Mouse (Mus musculus): ENCODE measurements around the gene Myt1l. TPM values are rescaled to one million over a fixed set of nuclear protein-coding genes. Genes with fewer than 3 reads are reported as not detected.

The Myt1l gene
- polyA plus RNA-seq, 1 experiment, result not detected

DNA sequence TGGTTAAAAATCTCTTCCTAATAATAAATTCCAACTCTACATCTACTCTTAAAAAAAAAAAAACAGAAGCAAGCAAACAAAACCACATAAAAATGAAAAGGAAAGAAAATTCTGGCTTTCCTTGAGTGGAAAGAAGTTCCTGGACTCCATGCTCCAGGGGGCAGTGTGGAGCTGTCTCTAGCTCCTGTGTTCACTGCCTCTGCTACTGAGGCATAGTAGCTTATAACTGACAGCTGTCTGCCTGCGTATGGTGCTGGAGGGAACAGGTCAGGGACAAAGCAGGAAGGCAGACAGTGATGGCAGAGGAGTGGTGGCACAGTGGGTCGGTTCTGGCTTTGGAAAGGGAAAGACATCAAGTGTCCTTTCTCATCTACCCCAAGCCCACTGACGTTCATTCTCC lies 398.7 kb downstream of the Myt1l start:
- no peaks in the 10 kb centered on the region for H3K27me3 ChIP-seq (replicated peaks; ENCODE audit: control insufficient read depth, insufficient read depth, low read length)
- no peak overlapping the region for H3K4me3 ChIP-seq (ENCODE audit: insufficient read depth, low read depth, low read length)
- H3K36me3 ChIP-seq (ENCODE audit: control insufficient read depth, insufficient read depth, low read length), result no peaks in the 10 kb centered on the region
- TF ChIP-seq CTCF (conservative IDR thresholded peaks at IDR 0.05; ENCODE audit: insufficient read depth, insufficient read length, low read depth, low read length) (peak; percentile 74), POLR2A (IDR thresholded peaks at IDR 0.05; ENCODE audit: low read depth, low read length) (no peak)
- no peak overlapping the region for H3K27ac ChIP-seq (ENCODE audit: insufficient read depth, low read depth, low read length)
- H3K4me1 ChIP-seq (ENCODE audit: control insufficient read depth, insufficient read depth, low read length), result no peaks in the 10 kb centered on the region
- DNase-seq, result peak; percentile 62
- 39% methylated on average over 3 of the region's 3 CpGs for WGBS

DNA sequence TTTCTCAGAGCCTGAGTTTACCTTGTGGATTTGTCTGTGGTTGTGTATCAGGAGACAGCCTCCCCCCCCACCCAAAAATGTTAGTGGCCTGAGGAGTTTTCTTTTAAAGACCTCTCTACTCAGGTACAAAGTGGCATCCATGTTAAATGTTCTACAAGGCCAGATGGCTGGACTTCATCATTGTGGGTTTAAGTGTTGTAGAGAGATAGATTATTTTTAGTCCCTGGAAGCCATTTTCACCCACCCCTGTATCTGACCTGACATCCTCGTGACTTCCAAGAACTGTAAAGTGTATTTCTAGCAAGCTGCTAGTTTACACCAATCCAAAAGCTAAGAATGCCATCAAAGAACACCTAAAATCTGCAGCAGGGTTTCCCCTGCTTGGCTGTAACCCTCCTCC lies 402.4 kb downstream of the Myt1l start:
- TF ChIP-seq CTCF (conservative IDR thresholded peaks at IDR 0.05; ENCODE audit: insufficient read depth, insufficient read length, low read depth, low read length) (no peak), POLR2A (IDR thresholded peaks at IDR 0.05; ENCODE audit: low read depth, low read length) (no peak)
- WGBS, result 97% methylated on average over 1 of the region's 1 CpGs

GRCm38 (mm10) chr12:29932951-29933350 lies 404.8 kb downstream of the Myt1l start:
- TF ChIP-seq CTCF (conservative IDR thresholded peaks at IDR 0.05; ENCODE audit: insufficient read depth, insufficient read length, low read depth, low read length), result no peak
- TF ChIP-seq POLR2A (IDR thresholded peaks at IDR 0.05; ENCODE audit: low read depth, low read length), result no peak
- H3K36me3 ChIP-seq (ENCODE audit: control insufficient read depth, insufficient read depth, low read length), result no peaks in the 10 kb centered on the region
- 97% methylated on average over 1 of the region's 1 CpGs for WGBS
- no peaks in the 10 kb centered on the region for H3K27me3 ChIP-seq (replicated peaks; ENCODE audit: control insufficient read depth, insufficient read depth, low read length)
- no peak overlapping the region for H3K4me3 ChIP-seq (ENCODE audit: insufficient read depth, low read depth, low read length)
- DNase-seq, result no peak
- no peaks in the 10 kb centered on the region for H3K4me1 ChIP-seq (ENCODE audit: control insufficient read depth, insufficient read depth, low read length)
- no peak overlapping the region for H3K27ac ChIP-seq (ENCODE audit: insufficient read depth, low read depth, low read length)

More for the DNA sequence above, 402.4 kb downstream of the Myt1l start:
- H3K4me1 ChIP-seq (ENCODE audit: control insufficient read depth, insufficient read depth, low read length), result no peaks in the 10 kb centered on the region
- no peak overlapping the region for H3K4me3 ChIP-seq (ENCODE audit: insufficient read depth, low read depth, low read length)
- H3K27me3 ChIP-seq (replicated peaks; ENCODE audit: control insufficient read depth, insufficient read depth, low read length), result no peaks in the 10 kb centered on the region
- H3K36me3 ChIP-seq (ENCODE audit: control insufficient read depth, insufficient read depth, low read length), result no peaks in the 10 kb centered on the region
- DNase-seq, result no peak
- H3K27ac ChIP-seq (ENCODE audit: insufficient read depth, low read depth, low read length), result no peak overlapping the region

DNA sequence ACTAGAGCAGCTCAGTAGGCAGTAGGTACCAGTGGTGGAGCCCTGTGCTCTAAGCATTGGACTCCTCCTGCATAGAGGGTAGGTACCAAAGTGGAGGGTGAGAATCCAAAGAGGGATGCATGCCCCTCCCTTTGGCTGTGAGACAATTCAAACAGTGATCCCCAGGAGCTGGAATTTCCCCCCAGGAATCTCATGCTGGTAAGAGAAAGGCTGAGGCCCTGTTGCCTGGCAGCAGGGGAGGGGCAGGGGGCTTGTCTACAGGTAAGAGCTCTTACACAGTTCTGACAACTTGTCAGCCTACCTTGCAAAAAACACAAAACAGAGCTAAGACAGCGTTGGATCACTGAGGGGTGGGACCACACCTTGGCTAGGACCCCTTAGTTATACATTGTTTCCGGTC lies 405.3 kb downstream of the Myt1l start:
- DNase-seq, result no peak

GRCm38 (mm10) chr12:29934120-29934581 lies 406.0 kb downstream of the Myt1l start:
- no peak for TF ChIP-seq POLR2A (IDR thresholded peaks at IDR 0.05; ENCODE audit: low read depth, low read length)
- no peak for TF ChIP-seq CTCF (conservative IDR thresholded peaks at IDR 0.05; ENCODE audit: insufficient read depth, insufficient read length, low read depth, low read length)
- no peak overlapping the region for H3K27ac ChIP-seq (ENCODE audit: insufficient read depth, low read depth, low read length)
- no peak overlapping the region for H3K4me3 ChIP-seq (ENCODE audit: insufficient read depth, low read depth, low read length)
- no peak for DNase-seq
- 59% methylated on average over 8 of the region's 8 CpGs for WGBS
- H3K36me3 ChIP-seq (ENCODE audit: control insufficient read depth, insufficient read depth, low read length), result no peaks in the 10 kb centered on the region
- no peaks in the 10 kb centered on the region for H3K27me3 ChIP-seq (replicated peaks; ENCODE audit: control insufficient read depth, insufficient read depth, low read length)
- no peaks in the 10 kb centered on the region for H3K4me1 ChIP-seq (ENCODE audit: control insufficient read depth, insufficient read depth, low read length)

More for the DNA sequence above, 405.3 kb downstream of the Myt1l start:
- Histone ChIP-seq H3K36me3 (ENCODE audit: control insufficient read depth, insufficient read depth, low read length) (no peaks in the 10 kb centered on the region), H3K4me3 (ENCODE audit: insufficient read depth, low read depth, low read length) (no peak overlapping the region), H3K27ac (ENCODE audit: insufficient read depth, low read depth, low read length) (no peak overlapping the region), H3K27me3 (replicated peaks; ENCODE audit: control insufficient read depth, insufficient read depth, low read length) (no peaks in the 10 kb centered on the region), H3K4me1 (ENCODE audit: control insufficient read depth, insufficient read depth, low read length) (no peaks in the 10 kb centered on the region)
- 91% methylated on average over 2 of the region's 2 CpGs for WGBS
- TF ChIP-seq POLR2A (IDR thresholded peaks at IDR 0.05; ENCODE audit: low read depth, low read length) (no peak), CTCF (conservative IDR thresholded peaks at IDR 0.05; ENCODE audit: insufficient read depth, insufficient read length, low read depth, low read length) (no peak)

DNA sequence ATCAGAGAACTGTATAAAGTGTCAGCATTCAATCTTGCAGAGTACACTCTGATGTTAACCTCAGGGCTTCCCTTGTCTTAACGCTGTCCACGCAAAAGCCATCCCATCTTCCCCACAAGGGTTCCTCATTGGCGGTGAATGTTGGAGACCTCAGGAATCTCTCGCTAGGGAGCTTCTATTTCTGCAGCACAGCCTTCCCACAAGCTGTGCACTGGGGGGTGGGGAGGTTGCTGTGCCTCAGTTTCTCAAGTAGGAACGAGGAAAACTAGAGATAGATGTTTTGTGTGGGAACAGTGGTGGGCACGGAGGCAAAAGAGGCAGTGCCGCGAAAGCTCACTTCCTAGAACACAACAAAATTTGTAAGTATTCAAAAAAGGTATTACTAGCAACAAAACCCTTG lies 409.1 kb downstream of the Myt1l start, which contains the start of gene Pxdn:
Pxdn (plus strand) TSS at position 301 of the 400 bp plus-strand sequence.
- WGBS, result 70% methylated on average over 8 of the region's 8 CpGs
- TF ChIP-seq CTCF (conservative IDR thresholded peaks at IDR 0.05; ENCODE audit: insufficient read depth, insufficient read length, low read depth, low read length) (no peak), POLR2A (IDR thresholded peaks at IDR 0.05; ENCODE audit: low read depth, low read length) (no peak)

GRCm38 (mm10) chr12:29937851-29938375 lies 409.7 kb downstream of the Myt1l start:
- under 1% methylated on average over 49 of the region's 49 CpGs for WGBS
- Histone ChIP-seq H3K27ac (ENCODE audit: insufficient read depth, low read depth, low read length) (peak overlapping the region; percentile 65), H3K4me3 (ENCODE audit: insufficient read depth, low read depth, low read length) (peak overlapping the region; percentile 97), H3K4me1 (ENCODE audit: control insufficient read depth, insufficient read depth, low read length) (no peaks in the 10 kb centered on the region), H3K27me3 (replicated peaks; ENCODE audit: control insufficient read depth, insufficient read depth, low read length) (no peaks in the 10 kb centered on the region), H3K36me3 (ENCODE audit: control insufficient read depth, insufficient read depth, low read length) (no peaks in the 10 kb centered on the region)
- no peak for TF ChIP-seq CTCF (conservative IDR thresholded peaks at IDR 0.05; ENCODE audit: insufficient read depth, insufficient read length, low read depth, low read length)
- TF ChIP-seq POLR2A (IDR thresholded peaks at IDR 0.05; ENCODE audit: low read depth, low read length), result no peak
- DNase-seq, result peak; percentile 63

More for the DNA sequence above, 409.1 kb downstream of the Myt1l start, which contains the start of gene Pxdn:
- H3K27me3 ChIP-seq (replicated peaks; ENCODE audit: control insufficient read depth, insufficient read depth, low read length), result no peaks in the 10 kb centered on the region
- no peaks in the 10 kb centered on the region for H3K36me3 ChIP-seq (ENCODE audit: control insufficient read depth, insufficient read depth, low read length)
- H3K4me1 ChIP-seq (ENCODE audit: control insufficient read depth, insufficient read depth, low read length), result no peaks in the 10 kb centered on the region
- peak within 1 kb of the TSS; percentile 97 for H3K4me3 ChIP-seq (ENCODE audit: insufficient read depth, low read depth, low read length)
- DNase-seq, result no peak
- peak within 1 kb of the TSS; percentile 65 for H3K27ac ChIP-seq (ENCODE audit: insufficient read depth, low read depth, low read length)

All from kidney, adult 2 months (tissue).